Mouse (Mus musculus): Measurements from ENCODE around the gene Zdhhc12. TPM values are rescaled to one million over a fixed set of nuclear protein-coding genes. Genes with fewer than 3 reads are reported as not detected.

Gene Zdhhc12
- polyA plus RNA-seq, 1 experiment, result 146 TPM

DNA sequence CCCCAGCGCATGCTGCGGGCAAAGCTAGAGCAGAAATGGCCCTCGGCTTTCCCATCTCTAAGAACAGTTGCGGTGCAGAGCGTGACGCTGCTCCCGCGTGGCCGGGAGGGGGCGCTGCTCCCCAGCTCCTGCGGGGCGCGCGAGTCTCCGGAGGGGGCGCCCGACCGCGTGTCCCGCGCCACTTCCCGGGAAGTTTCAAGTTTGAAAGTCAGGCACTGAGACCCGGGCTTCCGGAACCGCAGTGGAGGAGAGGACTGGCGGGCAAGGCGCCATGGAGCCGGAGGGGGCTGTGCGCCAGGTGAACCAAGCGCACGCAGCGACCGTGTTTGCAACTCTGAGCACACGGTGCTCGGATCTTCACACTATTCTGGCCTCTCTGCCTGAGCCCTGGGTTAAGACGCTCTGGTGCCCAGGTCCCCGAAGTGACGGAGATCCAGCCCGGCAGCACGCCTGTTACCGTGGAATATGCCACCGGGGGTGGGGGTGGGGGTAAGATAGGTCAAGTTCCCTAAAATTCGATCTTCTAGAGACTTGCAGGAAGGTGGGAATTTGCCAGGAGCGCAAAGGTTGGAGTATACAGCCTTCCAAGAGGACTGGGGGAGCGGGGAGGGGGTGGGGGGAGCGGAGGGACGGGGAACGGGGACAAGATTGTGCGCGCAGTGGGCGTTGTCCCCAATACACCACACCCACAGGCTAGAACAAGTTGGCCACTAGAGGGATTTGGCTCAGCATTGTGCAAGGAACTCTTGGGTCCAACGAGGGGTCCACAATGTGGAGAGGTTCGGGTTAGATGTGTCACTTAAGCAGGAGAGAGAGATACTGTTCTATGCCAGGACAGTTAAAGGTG, 15.7 kb downstream of the Zdhhc12 start, which contains the start of gene Pkn3:
Pkn3 (plus strand) TSS at position 183 of the 847 bp plus-strand sequence.
- peak; percentile 35; the same call in 1 of the 2 replicates for TF ChIP-seq POLR2A (IDR thresholded peaks at IDR 0.05; ENCODE audit: control insufficient read depth, extremely low read depth, insufficient read depth, low read length, poor library complexity)
- TF ChIP-seq CTCF (IDR thresholded peaks at IDR 0.05; ENCODE audit: borderline replicate concordance, control insufficient read depth, extremely low read depth, insufficient read depth, low read length, poor library complexity), result peak; percentile 100
- WGBS, result under 1% methylated on average over 53 of the region's 53 CpGs
- H3K4me1 ChIP-seq (replicated peaks; ENCODE audit: control insufficient read depth, insufficient read depth, low read length), result peaks cover 14% of the 10 kb centered on the region
- no peaks in the 10 kb centered on the region for H3K36me3 ChIP-seq (ENCODE audit: control insufficient read depth, insufficient read depth, low read length)
- DNase-seq, result peak; percentile 77
- H3K27ac ChIP-seq (ENCODE audit: control insufficient read depth, insufficient read depth, low read length), result peak within 1 kb of the TSS; percentile 21; the same call in 1 of the 2 replicates
- peak within 1 kb of the TSS; percentile 61 for H3K4me3 ChIP-seq (ENCODE audit: control insufficient read depth, insufficient read depth, low read length)
- H3K27me3 ChIP-seq (ENCODE audit: control insufficient read depth, insufficient read depth, low read length), result no peaks in the 10 kb centered on the region

DNA sequence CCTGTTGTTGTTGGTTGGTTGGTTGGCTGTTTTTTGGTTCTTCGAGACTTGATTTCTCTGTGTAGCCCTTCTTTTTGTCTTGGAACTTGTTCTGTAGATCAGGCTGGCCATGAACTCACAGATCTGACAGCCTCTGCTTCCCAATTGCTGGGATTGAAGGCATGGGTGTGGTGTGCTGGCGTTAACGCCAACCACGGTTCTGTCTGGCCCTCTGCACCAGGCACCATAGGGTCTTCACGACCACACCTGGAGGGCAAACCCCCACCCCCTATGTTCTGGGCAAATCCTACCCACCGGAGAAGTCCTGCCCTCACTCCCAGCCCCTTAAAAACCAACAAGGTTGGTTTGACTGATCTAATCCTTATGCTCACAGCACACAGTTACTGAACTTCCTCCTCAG, 16.5 kb downstream of the Zdhhc12 start:
- Histone ChIP-seq H3K27me3 (ENCODE audit: control insufficient read depth, insufficient read depth, low read length) (no peaks in the 10 kb centered on the region), H3K4me1 (replicated peaks; ENCODE audit: control insufficient read depth, insufficient read depth, low read length) (peaks cover 14% of the 10 kb centered on the region), H3K27ac (ENCODE audit: control insufficient read depth, insufficient read depth, low read length) (no peak overlapping the region), H3K4me3 (ENCODE audit: control insufficient read depth, insufficient read depth, low read length) (no peak overlapping the region), H3K36me3 (ENCODE audit: control insufficient read depth, insufficient read depth, low read length) (no peaks in the 10 kb centered on the region)
- TF ChIP-seq CTCF (IDR thresholded peaks at IDR 0.05; ENCODE audit: borderline replicate concordance, control insufficient read depth, extremely low read depth, insufficient read depth, low read length, poor library complexity) (no peak), POLR2A (IDR thresholded peaks at IDR 0.05; ENCODE audit: control insufficient read depth, extremely low read depth, insufficient read depth, low read length, poor library complexity) (no peak)
- WGBS, result 70% methylated on average over 6 of the region's 6 CpGs
- DNase-seq, result no peak

DNA sequence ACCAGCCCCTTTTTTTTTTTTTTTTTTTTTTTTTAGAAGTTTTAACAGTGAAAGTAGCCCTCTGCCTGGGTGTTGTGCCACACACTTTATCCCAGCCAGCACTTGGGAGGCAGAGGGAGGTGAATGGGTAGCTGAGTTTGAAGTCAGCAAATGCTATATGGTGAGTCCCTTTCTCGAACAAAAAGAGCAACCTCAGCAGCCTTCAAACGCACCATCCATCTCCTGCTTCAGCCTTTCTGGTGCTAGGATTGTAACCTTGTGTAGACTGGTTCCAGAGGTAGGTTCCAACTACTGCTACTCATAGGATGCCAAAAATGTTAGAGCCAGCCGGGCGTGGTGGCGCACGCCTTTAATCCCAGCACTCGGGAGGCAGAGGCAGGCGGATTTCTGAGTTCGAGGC, 17.0 kb downstream of the Zdhhc12 start:
- Histone ChIP-seq H3K27me3 (ENCODE audit: control insufficient read depth, insufficient read depth, low read length) (no peaks in the 10 kb centered on the region), H3K27ac (ENCODE audit: control insufficient read depth, insufficient read depth, low read length) (no peak overlapping the region), H3K36me3 (ENCODE audit: control insufficient read depth, insufficient read depth, low read length) (no peaks in the 10 kb centered on the region), H3K4me1 (replicated peaks; ENCODE audit: control insufficient read depth, insufficient read depth, low read length) (peaks cover 14% of the 10 kb centered on the region), H3K4me3 (ENCODE audit: control insufficient read depth, insufficient read depth, low read length) (no peak overlapping the region)
- 95% methylated on average over 9 of the region's 9 CpGs for WGBS
- TF ChIP-seq CTCF (IDR thresholded peaks at IDR 0.05; ENCODE audit: borderline replicate concordance, control insufficient read depth, extremely low read depth, insufficient read depth, low read length, poor library complexity) (no peak), POLR2A (IDR thresholded peaks at IDR 0.05; ENCODE audit: control insufficient read depth, extremely low read depth, insufficient read depth, low read length, poor library complexity) (no peak)
- no peak for DNase-seq

DNA sequence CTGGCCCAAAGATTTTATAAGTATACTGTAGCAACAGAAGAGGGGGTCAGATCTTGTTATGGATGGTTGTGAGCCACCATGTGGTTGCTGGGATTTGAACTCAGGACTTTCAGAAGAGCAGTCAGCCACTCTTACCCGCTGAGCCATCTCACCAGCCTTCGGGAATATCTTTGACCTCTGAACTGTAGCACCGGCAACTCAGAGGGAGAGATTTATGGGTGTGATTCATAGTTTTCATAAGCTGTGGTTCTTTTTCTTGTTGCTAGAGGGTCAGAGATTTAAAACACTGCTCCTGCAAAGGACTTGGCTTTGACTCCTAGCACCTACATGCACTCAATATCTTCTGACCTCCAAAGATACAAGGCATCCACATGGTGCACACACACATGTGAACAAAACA, 17.8 kb downstream of the Zdhhc12 start:
- 91% methylated on average over 3 of the region's 3 CpGs for WGBS
- no peak overlapping the region for H3K27ac ChIP-seq (ENCODE audit: control insufficient read depth, insufficient read depth, low read length)
- H3K36me3 ChIP-seq (ENCODE audit: control insufficient read depth, insufficient read depth, low read length), result peaks cover 2% of the 10 kb centered on the region; the same call in 1 of the 2 replicates
- no peak for DNase-seq
- H3K4me3 ChIP-seq (ENCODE audit: control insufficient read depth, insufficient read depth, low read length), result no peak overlapping the region
- no peaks in the 10 kb centered on the region for H3K27me3 ChIP-seq (ENCODE audit: control insufficient read depth, insufficient read depth, low read length)
- H3K4me1 ChIP-seq (replicated peaks; ENCODE audit: control insufficient read depth, insufficient read depth, low read length), result peaks cover 14% of the 10 kb centered on the region
- TF ChIP-seq POLR2A (IDR thresholded peaks at IDR 0.05; ENCODE audit: control insufficient read depth, extremely low read depth, insufficient read depth, low read length, poor library complexity) (no peak), CTCF (IDR thresholded peaks at IDR 0.05; ENCODE audit: borderline replicate concordance, control insufficient read depth, extremely low read depth, insufficient read depth, low read length, poor library complexity) (no peak)

DNA sequence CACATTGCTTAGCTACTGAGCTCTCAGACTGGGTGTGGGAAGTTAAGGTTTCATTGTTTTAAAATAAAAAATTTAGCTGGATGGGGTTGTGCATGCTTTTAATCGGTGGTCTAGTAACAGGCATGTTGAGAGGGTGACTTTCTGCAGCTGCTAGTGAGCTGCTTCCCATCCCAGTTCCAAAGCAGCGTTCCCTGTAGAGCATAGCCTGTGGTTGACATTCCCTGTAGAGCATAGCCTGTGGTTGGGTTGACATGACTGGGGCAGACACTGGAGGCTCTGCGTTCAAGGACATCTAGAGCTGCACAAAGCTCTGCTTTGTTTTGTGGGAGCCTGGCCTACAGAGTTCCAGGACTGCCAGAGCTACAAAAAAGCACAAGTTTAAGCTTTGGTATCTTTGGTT, 20.2 kb downstream of the Zdhhc12 start:
- WGBS, result 90% methylated on average over 3 of the region's 3 CpGs

DNA sequence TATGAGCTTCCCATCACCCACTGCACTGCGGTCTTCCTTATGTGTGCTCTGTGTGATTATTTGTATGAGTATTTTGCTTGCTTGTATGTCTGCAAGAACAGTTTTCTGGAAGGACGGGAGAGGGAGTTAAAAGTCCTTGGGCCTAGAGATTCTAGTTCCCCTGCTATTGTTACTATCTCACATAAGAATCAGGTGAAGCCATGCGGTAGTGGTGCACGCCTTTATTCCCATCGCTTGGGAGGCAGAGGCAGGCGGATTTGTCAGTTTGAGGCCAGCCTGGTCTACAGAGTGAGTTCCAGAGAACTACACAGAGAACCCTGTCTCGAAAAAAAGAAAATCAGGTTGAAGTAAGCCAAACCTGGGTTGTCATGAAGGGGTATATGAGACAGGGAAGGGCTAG, 20.6 kb downstream of the Zdhhc12 start:
- H3K27me3 ChIP-seq (ENCODE audit: control insufficient read depth, insufficient read depth, low read length), result no peaks in the 10 kb centered on the region
- peaks cover 22% of the 10 kb centered on the region for H3K36me3 ChIP-seq (ENCODE audit: control insufficient read depth, insufficient read depth, low read length)
- no peak overlapping the region for H3K4me3 ChIP-seq (ENCODE audit: control insufficient read depth, insufficient read depth, low read length)
- no peak for DNase-seq
- 95% methylated on average over 7 of the region's 7 CpGs for WGBS
- no peak overlapping the region for H3K27ac ChIP-seq (ENCODE audit: control insufficient read depth, insufficient read depth, low read length)
- H3K4me1 ChIP-seq (replicated peaks; ENCODE audit: control insufficient read depth, insufficient read depth, low read length), result peaks cover 4% of the 10 kb centered on the region; the same call in 1 of the 2 replicates
- TF ChIP-seq CTCF (IDR thresholded peaks at IDR 0.05; ENCODE audit: borderline replicate concordance, control insufficient read depth, extremely low read depth, insufficient read depth, low read length, poor library complexity), result no peak
- TF ChIP-seq POLR2A (IDR thresholded peaks at IDR 0.05; ENCODE audit: control insufficient read depth, extremely low read depth, insufficient read depth, low read length, poor library complexity), result no peak

More for the DNA sequence above, 20.2 kb downstream of the Zdhhc12 start:
- no peak overlapping the region for H3K27ac ChIP-seq (ENCODE audit: control insufficient read depth, insufficient read depth, low read length)
- no peaks in the 10 kb centered on the region for H3K27me3 ChIP-seq (ENCODE audit: control insufficient read depth, insufficient read depth, low read length)
- H3K36me3 ChIP-seq (ENCODE audit: control insufficient read depth, insufficient read depth, low read length), result peaks cover 22% of the 10 kb centered on the region
- peaks cover 4% of the 10 kb centered on the region; the same call in 1 of the 2 replicates for H3K4me1 ChIP-seq (replicated peaks; ENCODE audit: control insufficient read depth, insufficient read depth, low read length)
- H3K4me3 ChIP-seq (ENCODE audit: control insufficient read depth, insufficient read depth, low read length), result no peak overlapping the region
- TF ChIP-seq CTCF (IDR thresholded peaks at IDR 0.05; ENCODE audit: borderline replicate concordance, control insufficient read depth, extremely low read depth, insufficient read depth, low read length, poor library complexity), result no peak
- no peak for TF ChIP-seq POLR2A (IDR thresholded peaks at IDR 0.05; ENCODE audit: control insufficient read depth, extremely low read depth, insufficient read depth, low read length, poor library complexity)
- no peak for DNase-seq

All from thymus, adult 2 months (tissue).